Mouse (Mus musculus): ENCODE measurements at regions not wholly inside any gene's neighbourhood (a gene's known extent, or its start where the extent isn't known, plus 50 kb on each side); places are given as distances from the start of the nearest gene placed in this dataset.

GRCm38 (mm10) chr3:144260886-144261285, 55.9 kb upstream of the Lmo4 start:
- no peak for ATAC-seq
- Histone ChIP-seq H3K4me3 (ENCODE audit: low read depth, low read length) (no peak overlapping the region), H3K9me3 (ENCODE audit: control insufficient read depth) (no peaks in the 10 kb centered on the region), H3K27ac (ENCODE audit: low read depth, low read length) (no peak overlapping the region), H3K4me2 (replicated peaks; ENCODE audit: low read depth) (no peak overlapping the region), H3K4me1 (replicated peaks; ENCODE audit: control insufficient read depth, insufficient read depth, low read length) (no peaks in the 10 kb centered on the region), H3K27me3 (replicated peaks; ENCODE audit: control insufficient read depth, insufficient read depth, low read length) (no peaks in the 10 kb centered on the region), H3K9ac (ENCODE audit: low read depth, low read length) (no peak overlapping the region), H3K36me3 (ENCODE audit: control insufficient read depth, insufficient read depth) (no peaks in the 10 kb centered on the region)
- WGBS: 83% methylated on average over 2 of the region's 2 CpGs
- TF ChIP-seq CTCF (IDR thresholded peaks at IDR 0.05; ENCODE audit: low read depth): no peak

DNA sequence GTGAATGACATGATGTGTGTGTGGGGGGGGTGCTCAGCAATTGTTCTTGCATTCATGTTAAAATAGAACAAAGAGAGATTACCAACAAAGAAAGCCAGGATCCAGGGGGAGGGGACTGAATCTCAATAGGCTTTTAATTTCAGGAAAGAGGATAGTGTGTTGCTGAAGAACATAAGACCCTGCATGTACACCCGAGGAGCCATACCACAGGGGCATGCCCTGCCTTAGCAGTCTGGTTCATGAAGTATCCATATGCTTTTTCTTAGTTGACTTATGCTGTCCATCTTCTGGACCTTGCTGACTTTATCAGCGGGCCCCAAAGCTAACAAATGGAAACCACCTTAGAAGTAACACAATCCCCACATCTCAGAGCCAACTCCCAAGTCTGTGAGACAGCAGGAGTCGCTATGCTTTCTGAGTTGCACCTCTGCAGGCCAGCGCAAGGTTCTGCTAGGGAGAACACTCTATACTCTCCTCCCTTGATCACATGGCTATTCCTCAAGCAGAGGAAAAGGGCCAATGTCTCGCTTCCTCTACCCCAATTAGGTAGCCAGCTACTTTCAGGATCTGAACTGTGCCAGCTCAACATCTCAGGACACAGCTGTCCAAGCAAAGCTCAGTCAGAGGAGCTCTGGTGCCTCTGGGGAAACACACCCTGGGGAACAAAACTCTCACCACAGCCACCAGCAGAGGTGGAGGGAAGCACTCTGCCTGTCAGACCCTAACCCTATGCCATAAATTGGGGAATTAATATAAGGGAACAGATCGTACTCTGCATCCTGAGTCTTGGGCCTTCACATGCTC, 52.9 kb upstream of the Lmo4 start:
- Histone ChIP-seq H3K27me3 (replicated peaks; ENCODE audit: control insufficient read depth, insufficient read depth, low read length) (no peaks in the 10 kb centered on the region), H3K27ac (ENCODE audit: low read depth, low read length) (no peak overlapping the region), H3K4me1 (replicated peaks; ENCODE audit: control insufficient read depth, insufficient read depth, low read length) (no peaks in the 10 kb centered on the region), H3K4me2 (replicated peaks; ENCODE audit: low read depth) (no peak overlapping the region), H3K4me3 (ENCODE audit: low read depth, low read length) (no peak overlapping the region), H3K9me3 (ENCODE audit: control insufficient read depth) (no peaks in the 10 kb centered on the region), H3K36me3 (ENCODE audit: control insufficient read depth, insufficient read depth) (no peaks in the 10 kb centered on the region), H3K9ac (ENCODE audit: low read depth, low read length) (no peak overlapping the region)
- ATAC-seq: no peak
- WGBS: 78% methylated on average over 6 of the region's 6 CpGs
- no peak for TF ChIP-seq CTCF (IDR thresholded peaks at IDR 0.05; ENCODE audit: low read depth)

- Histone ChIP-seq H3K4me2 (replicated peaks; ENCODE audit: low read depth) (no peak overlapping the region), H3K9ac (ENCODE audit: low read depth, low read length) (no peak overlapping the region), H3K36me3 (ENCODE audit: control insufficient read depth, insufficient read depth) (no peaks in the 10 kb centered on the region), H3K27ac (ENCODE audit: low read depth, low read length) (no peak overlapping the region), H3K9me3 (ENCODE audit: control insufficient read depth) (no peaks in the 10 kb centered on the region), H3K4me3 (ENCODE audit: low read depth, low read length) (no peak overlapping the region), H3K27me3 (replicated peaks; ENCODE audit: control insufficient read depth, insufficient read depth, low read length) (no peaks in the 10 kb centered on the region), H3K4me1 (replicated peaks; ENCODE audit: control insufficient read depth, insufficient read depth, low read length) (no peaks in the 10 kb centered on the region)
- no peak for ATAC-seq
- TF ChIP-seq CTCF (IDR thresholded peaks at IDR 0.05; ENCODE audit: low read depth): no peak
- 91% methylated on average over 9 of the region's 9 CpGs for WGBS
These were observed 52.2 kb upstream of the Lmo4 start for GRCm38 (mm10) chr3:144257196-144257595.

GRCm38 (mm10) chr3:144255596-144256550, 50.9 kb upstream of the Lmo4 start:
- Histone ChIP-seq H3K4me3 (ENCODE audit: low read depth, low read length) (no peak overlapping the region), H3K4me2 (replicated peaks; ENCODE audit: low read depth) (no peak overlapping the region), H3K27me3 (replicated peaks; ENCODE audit: control insufficient read depth, insufficient read depth, low read length) (no peaks in the 10 kb centered on the region), H3K36me3 (ENCODE audit: control insufficient read depth, insufficient read depth) (no peaks in the 10 kb centered on the region), H3K4me1 (replicated peaks; ENCODE audit: control insufficient read depth, insufficient read depth, low read length) (no peaks in the 10 kb centered on the region), H3K9me3 (ENCODE audit: control insufficient read depth) (no peaks in the 10 kb centered on the region), H3K9ac (ENCODE audit: low read depth, low read length) (no peak overlapping the region), H3K27ac (ENCODE audit: low read depth, low read length) (no peak overlapping the region)
- no peak for ATAC-seq
- TF ChIP-seq CTCF (IDR thresholded peaks at IDR 0.05; ENCODE audit: low read depth): no peak
- 40% methylated on average over 12 of the region's 12 CpGs for WGBS

All from intestine, postnatal 0 days (tissue).